Mouse (Mus musculus): ENCODE results near the gene Bcat1.

GRCm38 (mm10) chr6:144997229-144997628, 78.8 kb downstream of the Bcat1 start:
- TF ChIP-seq CTCF (IDR thresholded peaks at IDR 0.05; ENCODE audit: borderline replicate concordance, control insufficient read depth, extremely low read depth, insufficient read depth, low read length, poor library complexity) (no peak), POLR2A (IDR thresholded peaks at IDR 0.05; ENCODE audit: control insufficient read depth, extremely low read depth, insufficient read depth, low read length, poor library complexity) (no peak)
